Mouse (Mus musculus): Measurements from ENCODE around the gene Map2k5.
A peak's percentile ranks its signal among the peaks of the same experiment; 100 is the strongest.

Map2k5 gene

GRCm38 (mm10) chr9:63341761-63342160, 35.9 kb downstream of the Map2k5 start:
- peak; percentile 25 for DNase-seq (ENCODE audit: low spot score)

GRCm38 (mm10) chr9:63339256-63339655, 38.4 kb downstream of the Map2k5 start:
- DNase-seq (ENCODE audit: low spot score) = peak; percentile 21

GRCm38 (mm10) chr9:63338716-63339115, 39.0 kb downstream of the Map2k5 start:
- peak; percentile 26 for DNase-seq (ENCODE audit: low spot score)

- DNase-seq (ENCODE audit: low spot score) = no peak
These were observed 41.9 kb downstream of the Map2k5 start for GRCm38 (mm10) chr9:63335816-63336215.

- no peak for DNase-seq (ENCODE audit: low spot score)
These were observed 44.6 kb downstream of the Map2k5 start for GRCm38 (mm10) chr9:63333074-63333473.

- no peak for DNase-seq (ENCODE audit: low spot score)
These were observed 46.5 kb downstream of the Map2k5 start for GRCm38 (mm10) chr9:63331246-63331645.

GRCm38 (mm10) chr9:63328958-63329685, 48.6 kb downstream of the Map2k5 start:
- DNase-seq (ENCODE audit: low spot score) = no peak

GRCm38 (mm10) chr9:63315231-63315630, 62.5 kb downstream of the Map2k5 start:
- DNase-seq (ENCODE audit: low spot score) = no peak

GRCm38 (mm10) chr9:63314126-63314525, 63.6 kb downstream of the Map2k5 start:
- no peak for DNase-seq (ENCODE audit: low spot score)

- no peak for DNase-seq (ENCODE audit: low spot score)
These were observed 67.7 kb downstream of the Map2k5 start for GRCm38 (mm10) chr9:63309956-63310355.

GRCm38 (mm10) chr9:63309008-63309407, 68.7 kb downstream of the Map2k5 start:
- DNase-seq (ENCODE audit: low spot score) = no peak

- no peak for DNase-seq (ENCODE audit: low spot score)
These were observed 69.3 kb downstream of the Map2k5 start for GRCm38 (mm10) chr9:63308441-63308840.

- DNase-seq (ENCODE audit: low spot score) = no peak
These were observed 75.2 kb downstream of the Map2k5 start for GRCm38 (mm10) chr9:63302511-63302910.

- no peak for DNase-seq (ENCODE audit: low spot score)
These were observed 79.0 kb downstream of the Map2k5 start for GRCm38 (mm10) chr9:63298656-63299055.

GRCm38 (mm10) chr9:63295551-63295958, 82.1 kb downstream of the Map2k5 start:
- no peak for DNase-seq (ENCODE audit: low spot score)

GRCm38 (mm10) chr9:63294846-63295245, 82.9 kb downstream of the Map2k5 start:
- no peak for DNase-seq (ENCODE audit: low spot score)

- DNase-seq (ENCODE audit: low spot score) = peak; percentile 79
These were observed 83.8 kb downstream of the Map2k5 start for GRCm38 (mm10) chr9:63293781-63294480.

GRCm38 (mm10) chr9:63288676-63289075, 89.0 kb downstream of the Map2k5 start:
- no peak for DNase-seq (ENCODE audit: low spot score)

GRCm38 (mm10) chr9:63284392-63284791, 93.3 kb downstream of the Map2k5 start:
- no peak for DNase-seq (ENCODE audit: low spot score)

GRCm38 (mm10) chr9:63281996-63282395, 95.7 kb downstream of the Map2k5 start:
- no peak for DNase-seq (ENCODE audit: low spot score)

GRCm38 (mm10) chr9:63281086-63281485, 96.6 kb downstream of the Map2k5 start:
- DNase-seq (ENCODE audit: low spot score) = no peak

GRCm38 (mm10) chr9:63273781-63274180, 103.9 kb downstream of the Map2k5 start:
- no peak for DNase-seq (ENCODE audit: low spot score)

GRCm38 (mm10) chr9:63269839-63270238, 107.9 kb downstream of the Map2k5 start:
- peak; percentile 21 for DNase-seq (ENCODE audit: low spot score)

GRCm38 (mm10) chr9:63263188-63263587, 114.5 kb downstream of the Map2k5 start:
- DNase-seq (ENCODE audit: low spot score) = no peak

All from embryo, embryonic 10 days (tissue).